Mouse (Mus musculus): ENCODE data around the gene Golt1a. TPM values are rescaled to one million over a fixed set of nuclear protein-coding genes. Genes with fewer than 3 reads are reported as not detected.
A peak's percentile ranks its signal among the peaks of the same experiment; 100 is the strongest.

Golt1a gene
- polyA plus RNA-seq, 1 experiment: not detected

DNA sequence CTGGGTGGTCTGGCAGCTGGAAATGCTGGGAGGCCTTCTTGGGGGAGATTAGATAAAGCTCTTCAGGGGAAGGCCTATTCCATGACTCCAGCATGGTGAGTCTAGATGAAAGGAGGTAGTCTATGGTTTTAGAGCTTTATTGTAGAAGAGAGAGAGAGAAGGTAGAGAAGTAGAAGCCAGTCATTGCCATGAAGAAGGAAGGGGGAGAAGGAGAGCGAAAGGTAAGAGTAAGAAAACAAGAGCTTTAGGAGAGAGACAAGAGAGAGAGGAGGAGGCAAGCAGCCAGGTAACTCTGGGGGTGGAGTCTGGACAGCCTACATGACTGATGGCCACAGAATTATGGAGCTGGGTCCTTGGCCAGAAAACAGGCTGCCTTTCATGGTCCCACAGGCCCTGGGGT, 40.6 kb downstream of the Golt1a start, which contains the start of gene Ren1:
Gene Ren1 (plus strand): TSS at position 301 of the 400 bp plus-strand sequence.
- H3K79me2 ChIP-seq (ENCODE audit: control insufficient read depth, insufficient read depth): no peaks in the 10 kb centered on the region
- peaks cover 72% of the 10 kb centered on the region for H3K27me3 ChIP-seq (ENCODE audit: control insufficient read depth, insufficient read depth, insufficient read length)
- no peak for TF ChIP-seq MYOD1 (IDR thresholded peaks at IDR 0.05; ENCODE audit: control insufficient read depth, insufficient read length, low read depth)
- no peaks in the 10 kb centered on the region for H3K36me3 ChIP-seq (ENCODE audit: control insufficient read depth, insufficient read depth)
- H3K79me3 ChIP-seq (ENCODE audit: low read depth): no peaks in the 10 kb centered on the region
- H3K4me3 ChIP-seq (ENCODE audit: insufficient read depth, poor library complexity, severe bottlenecking): no peak within 1 kb of the TSS
- H3ac ChIP-seq (ENCODE audit: control insufficient read depth, insufficient read length, low read depth): no peak within 1 kb of the TSS

GRCm38 (mm10) chr1:133351762-133352161, 42.2 kb downstream of the Golt1a start:
- H3K36me3 ChIP-seq (ENCODE audit: control insufficient read depth, insufficient read depth): no peaks in the 10 kb centered on the region
- H3K27me3 ChIP-seq (ENCODE audit: control insufficient read depth, insufficient read depth, insufficient read length): peaks cover 81% of the 10 kb centered on the region
- no peaks in the 10 kb centered on the region for H3K79me3 ChIP-seq (ENCODE audit: low read depth)
- H3ac ChIP-seq (ENCODE audit: control insufficient read depth, insufficient read length, low read depth): no peak overlapping the region
- H3K4me3 ChIP-seq (ENCODE audit: insufficient read depth, poor library complexity, severe bottlenecking): no peak overlapping the region
- TF ChIP-seq MAX (IDR thresholded peaks at IDR 0.05): no peak
- TF ChIP-seq MYOD1 (IDR thresholded peaks at IDR 0.05; ENCODE audit: control insufficient read depth, insufficient read length, low read depth): no peak
- TF ChIP-seq CEBPB (IDR thresholded peaks at IDR 0.05; ENCODE audit: low read depth): no peak
- TF ChIP-seq USF1 (IDR thresholded peaks at IDR 0.05; ENCODE audit: low read depth): no peak
- no peak for TF ChIP-seq CTCF (IDR thresholded peaks at IDR 0.05; ENCODE audit: control insufficient read depth, insufficient read depth, insufficient read length)
- TF ChIP-seq MYOG (IDR thresholded peaks at IDR 0.05; ENCODE audit: control insufficient read depth, extremely low read depth, insufficient read length): no peak
- TF ChIP-seq FOSL1 (IDR thresholded peaks at IDR 0.05; ENCODE audit: insufficient read depth, low read length, poor library complexity, severe bottlenecking): no peak
- H3K79me2 ChIP-seq (ENCODE audit: control insufficient read depth, insufficient read depth): no peaks in the 10 kb centered on the region

DNA sequence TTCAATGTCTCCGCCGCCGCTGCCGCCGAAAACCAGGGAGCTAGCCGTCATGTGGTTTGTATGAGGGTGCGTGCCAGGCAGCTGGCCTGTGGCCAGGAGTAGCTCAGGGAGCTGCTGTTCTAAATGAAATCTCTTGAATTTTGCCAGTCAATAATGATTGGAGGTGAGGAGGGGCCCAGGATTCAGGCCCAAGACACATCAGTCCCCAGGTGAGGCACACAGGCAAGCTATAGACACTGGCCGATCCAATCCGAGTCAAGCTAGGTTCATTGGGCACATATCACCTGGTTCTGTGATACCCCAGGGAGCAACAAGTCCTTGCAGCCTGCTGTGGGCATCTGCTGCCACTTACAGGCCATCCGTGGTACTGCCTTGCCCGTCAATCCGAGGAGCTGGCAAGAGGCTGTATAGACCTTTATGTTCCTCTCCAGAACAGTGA, 43.8 kb downstream of the Golt1a start:
- no peaks in the 10 kb centered on the region for H3K79me3 ChIP-seq (ENCODE audit: low read depth)
- no peaks in the 10 kb centered on the region for H3K79me2 ChIP-seq (ENCODE audit: control insufficient read depth, insufficient read depth)
- TF ChIP-seq FOSL1 (IDR thresholded peaks at IDR 0.05; ENCODE audit: insufficient read depth, low read length, poor library complexity, severe bottlenecking) (no peak), MYOG (IDR thresholded peaks at IDR 0.05; ENCODE audit: control insufficient read depth, extremely low read depth, insufficient read length) (no peak), USF1 (IDR thresholded peaks at IDR 0.05; ENCODE audit: low read depth) (no peak), CTCF (IDR thresholded peaks at IDR 0.05; ENCODE audit: control insufficient read depth, insufficient read depth, insufficient read length) (peak; percentile 86)
- no peaks in the 10 kb centered on the region for H3K36me3 ChIP-seq (ENCODE audit: control insufficient read depth, insufficient read depth)
- peaks cover 86% of the 10 kb centered on the region for H3K27me3 ChIP-seq (ENCODE audit: control insufficient read depth, insufficient read depth, insufficient read length)
- H3ac ChIP-seq (ENCODE audit: control insufficient read depth, insufficient read length, low read depth): no peak overlapping the region
- H3K4me3 ChIP-seq (ENCODE audit: insufficient read depth, poor library complexity, severe bottlenecking): no peak overlapping the region

- peaks cover 89% of the 10 kb centered on the region for H3K27me3 ChIP-seq (ENCODE audit: control insufficient read depth, insufficient read depth, insufficient read length)
- H3K4me3 ChIP-seq (ENCODE audit: insufficient read depth, poor library complexity, severe bottlenecking): no peak overlapping the region
- H3K79me2 ChIP-seq (ENCODE audit: control insufficient read depth, insufficient read depth): no peaks in the 10 kb centered on the region
- H3K36me3 ChIP-seq (ENCODE audit: control insufficient read depth, insufficient read depth): no peaks in the 10 kb centered on the region
- TF ChIP-seq CEBPB (IDR thresholded peaks at IDR 0.05; ENCODE audit: low read depth) (no peak), MYOG (IDR thresholded peaks at IDR 0.05; ENCODE audit: control insufficient read depth, extremely low read depth, insufficient read length) (no peak), CTCF (IDR thresholded peaks at IDR 0.05; ENCODE audit: control insufficient read depth, insufficient read depth, insufficient read length) (no peak), USF1 (IDR thresholded peaks at IDR 0.05; ENCODE audit: low read depth) (no peak), FOSL1 (IDR thresholded peaks at IDR 0.05; ENCODE audit: insufficient read depth, low read length, poor library complexity, severe bottlenecking) (no peak), MYOD1 (IDR thresholded peaks at IDR 0.05; ENCODE audit: control insufficient read depth, insufficient read length, low read depth) (no peak), MAX (IDR thresholded peaks at IDR 0.05) (no peak)
- no peaks in the 10 kb centered on the region for H3K79me3 ChIP-seq (ENCODE audit: low read depth)
- no peak overlapping the region for H3ac ChIP-seq (ENCODE audit: control insufficient read depth, insufficient read length, low read depth)
Observed at GRCm38 (mm10) chr1:133355469-133355868, 45.9 kb downstream of the Golt1a start.

DNA sequence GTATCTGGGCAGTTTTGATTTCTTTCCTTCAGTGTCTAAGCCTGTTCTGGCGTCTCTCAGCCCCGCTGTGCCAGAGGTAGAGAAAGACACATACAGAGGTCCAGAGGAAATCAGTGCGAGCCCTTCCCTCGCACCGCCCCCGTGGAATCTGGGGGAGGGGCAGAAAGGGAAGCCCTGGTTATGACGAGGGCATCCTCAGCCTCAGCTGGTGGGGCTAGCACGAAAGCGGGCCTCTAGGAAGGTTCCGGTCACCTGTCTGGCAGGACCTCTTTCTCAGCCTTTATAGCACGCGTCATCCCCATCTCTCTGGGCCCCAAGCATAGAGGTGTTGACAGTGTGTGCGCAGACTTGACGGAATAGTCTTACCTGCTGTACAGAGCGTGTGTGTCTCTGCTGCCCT, 46.3 kb downstream of the Golt1a start:
- Histone ChIP-seq H3K27me3 (ENCODE audit: control insufficient read depth, insufficient read depth, insufficient read length) (peaks cover 85% of the 10 kb centered on the region), H3ac (ENCODE audit: control insufficient read depth, insufficient read length, low read depth) (no peak overlapping the region), H3K79me3 (ENCODE audit: low read depth) (no peaks in the 10 kb centered on the region), H3K36me3 (ENCODE audit: control insufficient read depth, insufficient read depth) (no peaks in the 10 kb centered on the region), H3K4me3 (ENCODE audit: insufficient read depth, poor library complexity, severe bottlenecking) (no peak overlapping the region), H3K79me2 (ENCODE audit: control insufficient read depth, insufficient read depth) (no peaks in the 10 kb centered on the region)
- TF ChIP-seq MYOD1 (IDR thresholded peaks at IDR 0.05; ENCODE audit: control insufficient read depth, insufficient read length, low read depth) (no peak), MAX (IDR thresholded peaks at IDR 0.05) (no peak), MYOG (IDR thresholded peaks at IDR 0.05; ENCODE audit: control insufficient read depth, extremely low read depth, insufficient read length) (no peak), CEBPB (IDR thresholded peaks at IDR 0.05; ENCODE audit: low read depth) (no peak)

DNA sequence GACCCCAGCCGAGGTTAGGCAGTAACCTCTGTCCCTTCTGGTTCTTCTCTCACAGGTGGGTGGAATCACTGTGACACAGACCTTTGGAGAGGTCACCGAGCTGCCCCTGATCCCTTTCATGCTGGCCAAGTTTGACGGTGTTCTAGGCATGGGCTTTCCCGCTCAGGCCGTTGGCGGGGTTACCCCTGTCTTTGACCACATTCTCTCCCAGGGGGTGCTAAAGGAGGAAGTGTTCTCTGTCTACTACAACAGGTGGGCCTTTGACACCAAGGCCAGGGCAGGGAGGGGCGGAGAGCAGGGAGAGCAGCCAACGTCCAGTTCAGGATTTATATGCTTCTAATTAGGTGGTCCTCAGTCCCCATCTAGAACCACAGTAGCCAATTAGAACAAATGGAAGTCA, 46.7 kb downstream of the Golt1a start:
- H3K27me3 ChIP-seq (ENCODE audit: control insufficient read depth, insufficient read depth, insufficient read length): peaks cover 85% of the 10 kb centered on the region
- no peaks in the 10 kb centered on the region for H3K79me2 ChIP-seq (ENCODE audit: control insufficient read depth, insufficient read depth)
- TF ChIP-seq MYOD1 (IDR thresholded peaks at IDR 0.05; ENCODE audit: control insufficient read depth, insufficient read length, low read depth) (no peak), CEBPB (IDR thresholded peaks at IDR 0.05; ENCODE audit: low read depth) (no peak), CTCF (IDR thresholded peaks at IDR 0.05; ENCODE audit: control insufficient read depth, insufficient read depth, insufficient read length) (no peak), USF1 (IDR thresholded peaks at IDR 0.05; ENCODE audit: low read depth) (no peak), FOSL1 (IDR thresholded peaks at IDR 0.05; ENCODE audit: insufficient read depth, low read length, poor library complexity, severe bottlenecking) (no peak), MAX (IDR thresholded peaks at IDR 0.05) (no peak)
- no peak overlapping the region for H3K4me3 ChIP-seq (ENCODE audit: insufficient read depth, poor library complexity, severe bottlenecking)
- H3K36me3 ChIP-seq (ENCODE audit: control insufficient read depth, insufficient read depth): no peaks in the 10 kb centered on the region
- H3K79me3 ChIP-seq (ENCODE audit: low read depth): no peaks in the 10 kb centered on the region
- no peak overlapping the region for H3ac ChIP-seq (ENCODE audit: control insufficient read depth, insufficient read length, low read depth)
